Mouse (Mus musculus) layer of hippocampus, adult 2 months (tissue): ENCODE measurements around the gene Emcn. TPM values are rescaled to one million over a fixed set of nuclear protein-coding genes. Genes with fewer than 3 reads are reported as not detected.

Source experiments
- DNase-seq, 2 experiments: peaks; one replicate each; pipeline ENCODE4 v3.0.0; 2022; ENCODE audit warnings: low spot score in 2 of 2
- H3K27ac ChIP-seq: fragments of 200-600 bp; 2 replicates; pipeline ENCODE4 v1.8.1; 2022
- H3K4me3 ChIP-seq: fragments of 200-600 bp; 2 replicates; pipeline ENCODE4 v1.8.1; 2022; ENCODE audit warnings: mild to moderate bottlenecking
- CTCF ChIP-seq: fragments of 200-600 bp; conservative IDR thresholded peaks from 2 replicates; pipeline ENCODE4 v1.8.1; 2022; ENCODE audit warnings: antibody characterized with exemption, mild to moderate bottlenecking, moderate library complexity
- total RNA-seq, 2 experiments: library from RNA; stranded (reverse); gene quantifications; 2 replicates each; pipeline ENCODE4 v1.2.3; 2021

The Emcn gene
- total RNA-seq, 2 experiments from 2014 or later, result 5.9 to 6.1 TPM

DNA sequence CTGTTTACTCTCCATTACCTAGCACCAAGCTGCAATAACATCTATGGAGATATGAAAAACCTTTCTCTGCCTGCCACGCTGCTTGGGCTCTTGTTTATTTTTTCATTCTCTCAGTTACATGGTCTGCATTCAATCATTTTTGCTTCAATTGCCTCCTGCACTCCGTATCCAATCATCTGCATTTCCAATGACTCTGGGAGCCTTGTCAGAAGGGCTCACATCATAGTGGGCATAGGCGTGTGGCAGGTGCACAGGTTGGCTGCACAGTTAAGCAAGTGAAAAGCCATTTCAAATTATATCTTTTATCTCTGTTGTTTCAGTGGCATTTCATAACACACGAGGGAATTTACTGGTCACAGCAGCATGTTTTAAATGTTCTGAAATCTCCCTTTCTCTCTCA lies 125.1 kb downstream of the Emcn start:
- H3K27ac ChIP-seq, result 0 out of 2 replicates have a peak overlapping the region, but pooled peaks have one; percentile 39
- TF ChIP-seq CTCF, result no peak
- no peak overlapping the region for H3K4me3 ChIP-seq
- no peak for DNase-seq

DNA sequence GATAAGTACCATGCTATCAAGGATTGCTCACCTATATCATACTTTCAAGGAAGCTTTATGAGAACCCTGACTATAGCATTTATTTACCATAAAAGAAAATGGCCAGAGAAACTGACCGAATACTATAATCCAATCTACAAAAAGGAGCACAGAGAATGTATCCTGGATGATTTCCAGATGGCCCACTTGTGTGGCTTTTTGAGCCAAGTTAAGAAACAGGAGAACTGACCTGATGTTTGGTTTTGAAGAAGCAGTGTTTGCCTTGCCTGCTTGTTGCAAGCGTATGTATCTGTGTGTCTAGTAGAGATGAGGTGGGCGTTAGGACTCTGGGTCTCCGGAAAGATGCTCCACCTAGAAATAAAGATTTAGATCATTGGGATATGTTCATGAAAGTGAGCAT lies 125.9 kb downstream of the Emcn start:
- H3K4me3 ChIP-seq, result no peak overlapping the region
- no peak overlapping the region for H3K27ac ChIP-seq
- DNase-seq, result no peak
- TF ChIP-seq CTCF, result no peak

DNA sequence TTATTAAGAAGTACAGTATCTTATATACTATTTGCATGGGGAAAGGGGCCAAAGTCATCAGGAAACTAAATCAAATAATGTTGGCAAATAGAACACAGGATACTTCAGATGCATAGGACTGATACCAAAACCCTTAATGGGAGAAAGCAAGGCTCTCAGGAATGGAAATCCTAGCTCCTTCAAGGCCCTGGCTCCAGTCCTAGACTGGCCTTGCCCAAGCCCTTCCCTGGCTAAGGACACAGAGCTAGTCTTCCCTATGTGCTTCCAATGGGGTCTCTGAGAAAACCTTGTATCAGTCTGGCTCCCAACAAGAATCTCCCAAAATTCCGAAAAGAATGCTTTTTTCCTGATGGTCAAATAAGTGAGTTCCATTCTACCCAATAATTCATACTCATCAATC lies 126.5 kb downstream of the Emcn start:
- no peak for TF ChIP-seq CTCF
- no peak overlapping the region for H3K27ac ChIP-seq
- H3K4me3 ChIP-seq, result no peak overlapping the region
- no peak for DNase-seq

GRCm38 (mm10) chr3:137472145-137472544 lies 131.3 kb downstream of the Emcn start:
- no peak overlapping the region for H3K27ac ChIP-seq
- DNase-seq, result no peak
- no peak for TF ChIP-seq CTCF
- H3K4me3 ChIP-seq, result no peak overlapping the region

DNA sequence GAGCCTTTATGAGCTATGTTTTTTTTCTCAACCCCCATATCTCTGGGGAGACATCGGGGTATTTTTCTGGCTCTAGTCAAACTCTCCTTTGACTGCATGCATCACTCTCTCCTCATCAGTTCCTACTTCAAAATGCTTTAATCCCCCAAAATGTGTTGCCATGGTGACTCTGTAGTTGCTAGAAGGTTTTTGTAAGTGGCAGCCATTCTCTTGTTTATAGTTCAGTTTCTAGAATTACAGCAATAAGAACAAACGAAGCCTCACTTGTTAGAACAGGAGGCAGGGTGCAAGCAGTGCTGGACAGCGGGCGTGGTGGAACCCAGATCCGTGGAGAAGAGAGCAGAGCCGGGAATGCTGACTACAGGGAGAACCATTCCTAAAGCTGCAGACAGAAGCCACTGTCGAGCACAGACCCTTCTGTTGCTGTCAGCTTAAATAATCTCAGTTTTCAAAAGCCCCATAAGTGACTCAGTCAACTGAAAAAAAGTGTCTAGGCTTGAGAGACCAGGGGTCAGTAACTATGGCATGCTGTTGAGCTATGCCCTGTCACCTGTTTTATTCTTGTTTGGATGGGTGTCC lies 139.0 kb downstream of the Emcn start:
- peak; percentile 49 for TF ChIP-seq CTCF
- peak; percentile 16 to 46 for DNase-seq
- Histone ChIP-seq H3K4me3 (no peak overlapping the region; the same call in 1 of the 2 replicates), H3K27ac (peak overlapping the region; percentile 84)

GRCm38 (mm10) chr3:137481157-137481556 lies 140.3 kb downstream of the Emcn start:
- Histone ChIP-seq H3K4me3 (no peak overlapping the region), H3K27ac (0 out of 2 replicates have a peak overlapping the region, but pooled peaks have one; percentile 73)
- DNase-seq, result no peak
- no peak for TF ChIP-seq CTCF
